Mouse (Mus musculus): ENCODE measurements around the gene Rnf150.

- TF ChIP-seq BHLHE40 (IDR thresholded peaks at IDR 0.05; ENCODE audit: borderline replicate concordance, low read depth, low read length) (no peak), MAX (IDR thresholded peaks at IDR 0.05; ENCODE audit: low read length) (no peak), TAL1 (IDR thresholded peaks at IDR 0.05; ENCODE audit: low read length) (no peak), ELF1 (IDR thresholded peaks at IDR 0.05; ENCODE audit: low read depth, low read length) (no peak), CTCF (IDR thresholded peaks at IDR 0.05 in 2 of 3, conservative IDR thresholded peaks at IDR 0.05 in 1 of 3; ENCODE audit: control insufficient read depth in 1 of 3, insufficient read depth in 1 of 3, low read depth in 2 of 3, low read length in 3 of 3, poor library complexity in 1 of 3, severe bottlenecking in 1 of 3) (no peak), GATA1 (IDR thresholded peaks at IDR 0.05; ENCODE audit: low read depth, low read length) (no peak), MAFK (IDR thresholded peaks at IDR 0.05; ENCODE audit: borderline replicate concordance, low read depth, low read length) (no peak), TBP (IDR thresholded peaks at IDR 0.05; ENCODE audit: low read depth, low read length) (no peak), POLR2A (IDR thresholded peaks at IDR 0.05; ENCODE audit: control insufficient read depth in 1 of 2, insufficient read depth in 1 of 2, low read depth in 1 of 2, low read length in 2 of 2, poor library complexity in 1 of 2) (no peak), USF1 (IDR thresholded peaks at IDR 0.05; ENCODE audit: low read depth, low read length) (no peak), POLR2AphosphoS5 (IDR thresholded peaks at IDR 0.05; ENCODE audit: borderline replicate concordance, low read depth, low read length) (no peak), USF2 (IDR thresholded peaks at IDR 0.05; ENCODE audit: borderline replicate concordance in 1 of 2, insufficient read depth in 1 of 2, low read depth in 1 of 2, low read length in 2 of 2) (no peak), EP300 (IDR thresholded peaks at IDR 0.05; ENCODE audit: low read depth in 1 of 2, low read length in 2 of 2) (no peak), RCOR1 (IDR thresholded peaks at IDR 0.05; ENCODE audit: low read depth, low read length) (no peak)
Observed at GRCm38 (mm10) chr8:83028211-83028610, 165.1 kb downstream of the Rnf150 start.

Data from MEL (cell line).